Mouse (Mus musculus) MEL (cell line): ENCODE results near the gene Commd7. TPM values are rescaled to one million over a fixed set of nuclear protein-coding genes. Genes with fewer than 3 reads are reported as not detected.

Experiments used
- DNase-seq: peaks from one replicate; pipeline ENCODE4 v3.0.0; 2011; ENCODE audit warnings: low read depth, low spot score
- H3K27ac ChIP-seq: 2 replicates; pipeline ENCODE4 v1.5.1; 2012; ENCODE audit warnings: low read depth, mild to moderate bottlenecking, control low read depth, low read length, moderate library complexity; ENCODE audit not compliant: control insufficient read depth
- H3K27me3 ChIP-seq, 2 experiments: fragments of 150-350 bp in 1 of 2; sonication (generic) in 1 of 2; 2 replicates each; pipeline ENCODE4 v1.6.1; 2012; ENCODE audit warnings: low read length in 2 of 2, mild to moderate bottlenecking in 2 of 2, improper control_type of control experiment in 1 of 2, moderate library complexity in 1 of 2; ENCODE audit not compliant: insufficient read depth in 2 of 2, control insufficient read depth in 1 of 2
- H3K36me3 ChIP-seq, 2 experiments: 2 replicates each; pipeline ENCODE4 v1.6.1; 2012 to 2014; ENCODE audit warnings: low read length in 2 of 2, improper control_type of control experiment in 1 of 2, inconsistent platforms in 1 of 2, mild to moderate bottlenecking in 1 of 2; ENCODE audit not compliant: insufficient read depth in 2 of 2, control insufficient read depth in 1 of 2
- H3K4me1 ChIP-seq, 2 experiments: fragments of 150-350 bp in 1 of 2; sonication (generic) in 1 of 2; 2 replicates each; pipeline ENCODE4 v1.6.1; 2012; ENCODE audit warnings: low read length in 2 of 2, improper control_type of control experiment in 1 of 2, mild to moderate bottlenecking in 1 of 2; ENCODE audit not compliant: insufficient read depth in 2 of 2, control insufficient read depth in 1 of 2
- H3K4me3 ChIP-seq, 2 experiments: fragments of 150-350 bp in 1 of 2; sonication (generic) in 1 of 2; 2 replicates each; pipeline ENCODE4 v1.5.1; 2012; ENCODE audit warnings: low read depth in 2 of 2, low read length in 2 of 2, mild to moderate bottlenecking in 2 of 2, moderate library complexity in 2 of 2, control low read depth in 1 of 2, improper control_type of control experiment in 1 of 2; ENCODE audit not compliant: control insufficient read depth in 1 of 2, insufficient read depth in 1 of 2
- H3K79me2 ChIP-seq: 2 replicates; pipeline ENCODE4 v1.6.1; 2012; ENCODE audit warnings: mild to moderate bottlenecking, low read length, moderate library complexity; ENCODE audit not compliant: control insufficient read depth, poor library complexity, insufficient read depth
- H3K9ac ChIP-seq: 2 replicates; pipeline ENCODE4 v1.6.1; 2012; ENCODE audit warnings: low read depth, mild to moderate bottlenecking, control low read depth, low read length, moderate library complexity; ENCODE audit not compliant: control insufficient read depth, poor library complexity, severe bottlenecking
- H3K9me3 ChIP-seq: fragments of 150-350 bp; sonication (generic); replicated peaks from 2 replicates; pipeline ENCODE4 v1.6.1; 2012; ENCODE audit warnings: mild to moderate bottlenecking, low read length, improper control_type of control experiment, moderate library complexity; ENCODE audit not compliant: insufficient read depth
- BHLHE40 ChIP-seq: IDR thresholded peaks from 2 replicates; pipeline ENCODE4 v1.6.1; 2012; ENCODE audit warnings: low read depth, mild to moderate bottlenecking, inconsistent platforms, low read length, improper control_type of control experiment, borderline replicate concordance
- CHD2 ChIP-seq: IDR thresholded peaks from 2 replicates; pipeline ENCODE4 v1.6.1; 2011; ENCODE audit warnings: low read length, improper control_type of control experiment
- CTCF ChIP-seq, 3 experiments: IDR thresholded peaks in 2 of 3; conservative IDR thresholded peaks in 1 of 3; 2 replicates each; pipeline ENCODE4 v1.5.1; 2011 to 2012; ENCODE audit warnings: low read length in 3 of 3, low read depth in 2 of 3, mild to moderate bottlenecking in 2 of 3, improper control_type of control experiment in 1 of 3, inconsistent platforms in 1 of 3, mixed read lengths in 1 of 3, moderate library complexity in 1 of 3; ENCODE audit not compliant: control insufficient read depth in 1 of 3, insufficient read depth in 1 of 3, poor library complexity in 1 of 3, severe bottlenecking in 1 of 3
- E2F4 ChIP-seq: IDR thresholded peaks from 2 replicates; pipeline ENCODE4 v1.6.1; 2011; ENCODE audit warnings: low read depth, low read length, improper control_type of control experiment, borderline replicate concordance
- ELF1 ChIP-seq: IDR thresholded peaks from 2 replicates; pipeline ENCODE4 v1.6.1; 2014; ENCODE audit warnings: low read depth, mild to moderate bottlenecking, inconsistent platforms, low read length, improper control_type of control experiment, moderate library complexity
- EP300 ChIP-seq, 2 experiments: IDR thresholded peaks; 2 replicates each; pipeline ENCODE4 v1.6.1; 2011; ENCODE audit warnings: improper control_type of control experiment in 2 of 2, low read length in 2 of 2, low read depth in 1 of 2, mild to moderate bottlenecking in 1 of 2
- ETS1 ChIP-seq: IDR thresholded peaks from 2 replicates; pipeline ENCODE4 v1.6.1; 2012; ENCODE audit warnings: low read depth, mild to moderate bottlenecking, inconsistent platforms, low read length, improper control_type of control experiment, moderate library complexity
- GATA1 ChIP-seq: IDR thresholded peaks from 2 replicates; pipeline ENCODE4 v1.6.1; 2011; ENCODE audit warnings: low read depth, low read length, improper control_type of control experiment
- HCFC1 ChIP-seq: IDR thresholded peaks from 2 replicates; pipeline ENCODE4 v1.6.1; 2012; ENCODE audit warnings: low read depth, mild to moderate bottlenecking, inconsistent platforms, low read length, improper control_type of control experiment, moderate library complexity
- JUND ChIP-seq: IDR thresholded peaks from 2 replicates; pipeline ENCODE4 v1.6.1; 2011; ENCODE audit warnings: low read depth, mild to moderate bottlenecking, improper control_type of control experiment, low read length
- KAT2A ChIP-seq: conservative IDR thresholded peaks from 2 replicates; pipeline ENCODE4 v1.6.1; 2012; ENCODE audit warnings: low read depth, low read length, improper control_type of control experiment, inconsistent platforms
- MAFK ChIP-seq: IDR thresholded peaks from 2 replicates; pipeline ENCODE4 v1.6.1; 2011; ENCODE audit warnings: low read depth, mild to moderate bottlenecking, low read length, improper control_type of control experiment, borderline replicate concordance
- MAX ChIP-seq: IDR thresholded peaks from 2 replicates; pipeline ENCODE4 v1.6.1; 2011; ENCODE audit warnings: low read length, improper control_type of control experiment
- MAZ ChIP-seq: IDR thresholded peaks from 2 replicates; pipeline ENCODE4 v1.6.1; 2012; ENCODE audit warnings: low read depth, mild to moderate bottlenecking, inconsistent platforms, low read length, improper control_type of control experiment
- MEF2A ChIP-seq: IDR thresholded peaks from 2 replicates; pipeline ENCODE4 v1.6.1; 2014; ENCODE audit warnings: low read depth, mild to moderate bottlenecking, inconsistent platforms, low read length, improper control_type of control experiment; ENCODE audit not compliant: poor library complexity, insufficient replicate concordance, severe bottlenecking; ENCODE audit errors: extremely low read depth
- MXI1 ChIP-seq: IDR thresholded peaks from 2 replicates; pipeline ENCODE4 v1.6.1; 2011; ENCODE audit warnings: mild to moderate bottlenecking, low read depth, low read length, improper control_type of control experiment
- MYC ChIP-seq: IDR thresholded peaks from 2 replicates; pipeline ENCODE4 v1.6.1; 2011; ENCODE audit warnings: low read depth, mild to moderate bottlenecking, low read length, improper control_type of control experiment, moderate library complexity
- NELFE ChIP-seq: IDR thresholded peaks from 2 replicates; pipeline ENCODE4 v1.6.1; 2011; ENCODE audit warnings: low read depth, low read length, improper control_type of control experiment
- NRF1 ChIP-seq: IDR thresholded peaks from 2 replicates; pipeline ENCODE4 v1.6.1; 2014; ENCODE audit warnings: low read depth, mild to moderate bottlenecking, inconsistent platforms, low read length, improper control_type of control experiment, moderate library complexity; ENCODE audit not compliant: poor library complexity, insufficient read depth, severe bottlenecking
- POLR2A ChIP-seq, 2 experiments: IDR thresholded peaks; 2 replicates each; pipeline ENCODE4 v1.6.1; 2011 to 2012; ENCODE audit warnings: low read length in 2 of 2, mild to moderate bottlenecking in 2 of 2, control low read depth in 1 of 2, improper control_type of control experiment in 1 of 2, low read depth in 1 of 2, moderate library complexity in 1 of 2; ENCODE audit not compliant: control insufficient read depth in 1 of 2, insufficient read depth in 1 of 2, poor library complexity in 1 of 2
- POLR2AphosphoS2 ChIP-seq: IDR thresholded peaks from 2 replicates; pipeline ENCODE4 v1.6.1; 2011; ENCODE audit warnings: low read length, improper control_type of control experiment
- POLR2AphosphoS5 ChIP-seq: IDR thresholded peaks from 2 replicates; pipeline ENCODE4 v1.6.1; 2012; ENCODE audit warnings: low read depth, borderline replicate concordance, mild to moderate bottlenecking, inconsistent platforms, low read length, moderate library complexity, mixed read lengths
- RAD21 ChIP-seq: IDR thresholded peaks from 2 replicates; pipeline ENCODE4 v1.6.1; 2011; ENCODE audit warnings: mild to moderate bottlenecking, low read depth, low read length, improper control_type of control experiment
- RCOR1 ChIP-seq: IDR thresholded peaks from 2 replicates; pipeline ENCODE4 v1.6.1; 2012; ENCODE audit warnings: low read depth, mild to moderate bottlenecking, inconsistent platforms, low read length, improper control_type of control experiment
- SIN3A ChIP-seq: IDR thresholded peaks from 2 replicates; pipeline ENCODE4 v1.6.1; 2012; ENCODE audit warnings: low read length, improper control_type of control experiment, inconsistent platforms
- SMC3 ChIP-seq: IDR thresholded peaks from 2 replicates; pipeline ENCODE4 v1.6.1; 2011; ENCODE audit warnings: low read depth, low read length, improper control_type of control experiment
- TAL1 ChIP-seq: IDR thresholded peaks from 2 replicates; pipeline ENCODE4 v1.6.1; 2012; ENCODE audit warnings: mild to moderate bottlenecking, inconsistent platforms, low read length, moderate library complexity, mixed read lengths
- TBP ChIP-seq: IDR thresholded peaks from 2 replicates; pipeline ENCODE4 v1.8.0; 2011; ENCODE audit warnings: low read depth, low read length, improper control_type of control experiment
- TCF12 ChIP-seq: IDR thresholded peaks from 2 replicates; pipeline ENCODE4 v1.6.1; 2014; ENCODE audit warnings: low read depth, mild to moderate bottlenecking, inconsistent platforms, low read length, improper control_type of control experiment, moderate library complexity
- USF1 ChIP-seq: IDR thresholded peaks from 2 replicates; pipeline ENCODE4 v1.6.1; 2014; ENCODE audit warnings: low read depth, mild to moderate bottlenecking, inconsistent platforms, low read length, improper control_type of control experiment, moderate library complexity
- USF2 ChIP-seq, 2 experiments: IDR thresholded peaks; 2 replicates each; pipeline ENCODE4 v1.6.1; 2011 to 2012; ENCODE audit warnings: improper control_type of control experiment in 2 of 2, low read length in 2 of 2, borderline replicate concordance in 1 of 2, inconsistent platforms in 1 of 2, low read depth in 1 of 2, mild to moderate bottlenecking in 1 of 2; ENCODE audit not compliant: insufficient read depth in 1 of 2
- ZC3H11A ChIP-seq: IDR thresholded peaks from 2 replicates; pipeline ENCODE4 v1.6.1; 2012; ENCODE audit warnings: low read depth, mild to moderate bottlenecking, inconsistent platforms, low read length, improper control_type of control experiment
- ZKSCAN1 ChIP-seq: IDR thresholded peaks from 2 replicates; pipeline ENCODE4 v1.6.1; 2012; ENCODE audit warnings: low read depth, mild to moderate bottlenecking, inconsistent platforms, low read length, improper control_type of control experiment, moderate library complexity
- ZMIZ1 ChIP-seq: IDR thresholded peaks from 2 replicates; pipeline ENCODE4 v1.6.1; 2012; ENCODE audit warnings: low read depth, mild to moderate bottlenecking, inconsistent platforms, low read length, improper control_type of control experiment, moderate library complexity
- ZNF384 ChIP-seq: IDR thresholded peaks from 2 replicates; pipeline ENCODE4 v1.6.1; 2012; ENCODE audit warnings: low read depth, mild to moderate bottlenecking, inconsistent platforms, low read length, improper control_type of control experiment
- polyA plus RNA-seq, 2 experiments: library from polyadenylated mRNA; stranded (reverse) in 1 of 2; unstranded in 1 of 2; fragments of >175 nt in 1 of 2; fragments of >200 nt in 1 of 2; gene quantifications; 2 replicates each; pipeline versions ENCODE4 v1.2.1 to v1.2.4; 2012; ENCODE audit warnings: low replicate concordance in 2 of 2, low read depth in 1 of 2; ENCODE audit not compliant: insufficient read length in 2 of 2, insufficient read depth in 1 of 2, missing spikeins in 1 of 2
- total RNA-seq: library from RNA; depleted of rRNA; stranded (reverse); fragments of 300-350 nt; gene quantifications from 2 replicates; pipeline ENCODE4 v1.2.3, GENCODE M21; 2012; rRNA removed

Commd7 gene
- 25.3 and 25.5 TPM in 2 replicates for total RNA-seq
- 10 to 100 TPM in 1 of 2 experiments, not detected in 1; 36.1 TPM for polyA plus RNA-seq

DNA sequence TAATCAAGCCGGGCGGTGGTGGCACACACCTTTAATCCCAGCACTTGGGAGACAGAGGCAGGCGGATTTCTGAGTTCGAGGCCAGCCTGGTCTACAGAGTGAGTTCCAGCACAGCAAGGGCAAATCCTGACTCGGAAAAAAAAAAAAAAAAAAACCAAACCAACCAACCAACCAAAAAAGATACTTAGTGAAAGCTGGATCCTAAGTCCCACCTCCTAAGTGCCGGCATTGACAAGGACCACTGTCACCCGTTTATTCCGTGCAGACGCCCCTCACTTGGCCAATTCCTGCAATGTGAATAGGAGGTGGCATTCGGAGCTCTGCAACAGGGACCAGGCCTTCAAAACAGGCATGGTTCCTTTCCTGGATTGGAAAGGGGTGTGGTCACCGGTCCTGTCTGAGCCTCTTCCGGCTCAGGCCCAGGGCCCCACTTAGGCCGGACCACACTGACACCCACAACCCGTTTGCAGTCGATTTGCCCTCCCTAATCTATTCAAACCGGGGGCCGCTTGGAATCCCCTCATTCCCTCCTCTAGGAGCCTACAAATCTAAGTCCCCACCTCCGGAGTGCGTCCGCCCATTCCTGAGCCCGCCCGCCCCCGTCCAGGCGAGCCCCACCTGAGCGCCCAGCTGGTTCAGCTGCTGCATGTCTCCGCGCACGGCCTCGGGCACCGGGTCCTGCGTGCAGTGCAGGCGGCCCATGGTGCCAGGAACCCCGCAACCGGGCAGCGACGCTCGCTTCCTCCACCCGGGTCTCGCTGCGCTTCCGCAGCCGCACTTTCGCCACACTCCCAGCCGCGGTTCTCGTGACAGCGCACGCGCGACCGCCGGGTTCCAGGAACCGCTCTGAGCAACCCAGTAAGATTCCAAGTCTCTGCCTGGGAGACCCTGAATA, at the start of gene Commd7:
Gene Commd7, minus strand, starts transcription at position 806 of the 895 bp plus-strand sequence.
- H3K27me3 ChIP-seq = peaks cover 2 to 8% of the 10 kb centered on the region in 2 experiments; a peak in 3 of 4 replicates
- peaks cover 3 to 12% of the 10 kb centered on the region in 2 experiments for H3K4me1 ChIP-seq
- peak within 1 kb of the TSS; percentile 86 for H3K9ac ChIP-seq
- peak within 1 kb of the TSS; percentile 61 to 76 for H3K4me3 ChIP-seq
- peak; percentile 88 for DNase-seq
- H3K9me3 ChIP-seq = no peaks in the 10 kb centered on the region
- peaks cover 0 to 15% of the 10 kb centered on the region in 2 experiments; a peak in 2 of 4 replicates for H3K36me3 ChIP-seq
- peak within 1 kb of the TSS; percentile 56 for H3K27ac ChIP-seq
- peaks cover 9% of the 10 kb centered on the region for H3K79me2 ChIP-seq
- TF ChIP-seq KAT2A (no peak; the same call in 1 of the 2 replicates), MEF2A (no peak), POLR2A (IDR thresholded peaks at IDR 0.05; ENCODE audit: control insufficient read depth in 1 of 2, insufficient read depth in 1 of 2, low read depth in 1 of 2, low read length in 2 of 2, poor library complexity in 1 of 2) (peak; percentile 73), NELFE (peak; percentile 57), HCFC1 (peak; percentile 80), CHD2 (no peak), TBP (peak; percentile 44; the same call in 1 of the 2 replicates), EP300 (IDR thresholded peaks at IDR 0.05; ENCODE audit: low read depth in 1 of 2, low read length in 2 of 2) (no peak), POLR2AphosphoS5 (no peak), ZKSCAN1 (no peak), SIN3A (peak; percentile 44; the same call in 1 of the 2 replicates), ZNF384 (peak; percentile 82), RAD21 (no peak), MAFK (no peak), RCOR1 (no peak), TCF12 (peak; percentile 30; the same call in 1 of the 2 replicates), POLR2AphosphoS2 (peak; percentile 49; the same call in 1 of the 2 replicates), USF2 (IDR thresholded peaks at IDR 0.05; ENCODE audit: borderline replicate concordance in 1 of 2, insufficient read depth in 1 of 2, low read depth in 1 of 2, low read length in 2 of 2) (no peak), JUND (no peak), E2F4 (no peak), ETS1 (no peak), MXI1 (peak; percentile 73), ZMIZ1 (no peak), CTCF (IDR thresholded peaks at IDR 0.05 in 2 of 3, conservative IDR thresholded peaks at IDR 0.05 in 1 of 3; ENCODE audit: control insufficient read depth in 1 of 3, insufficient read depth in 1 of 3, low read depth in 2 of 3, low read length in 3 of 3, poor library complexity in 1 of 3, severe bottlenecking in 1 of 3) (no peak), USF1 (no peak), TAL1 (no peak), SMC3 (no peak), ELF1 (peak; percentile 85), MAX (peak; percentile 38; the same call in 1 of the 2 replicates), MYC (no peak), ZC3H11A (peak; percentile 87), BHLHE40 (peak; percentile 66), NRF1 (peak; percentile 79), MAZ (no peak), GATA1 (no peak)
